Comparison of ENCODE assay signal across 8 mouse cellular contexts in the genomic region with DNA sequence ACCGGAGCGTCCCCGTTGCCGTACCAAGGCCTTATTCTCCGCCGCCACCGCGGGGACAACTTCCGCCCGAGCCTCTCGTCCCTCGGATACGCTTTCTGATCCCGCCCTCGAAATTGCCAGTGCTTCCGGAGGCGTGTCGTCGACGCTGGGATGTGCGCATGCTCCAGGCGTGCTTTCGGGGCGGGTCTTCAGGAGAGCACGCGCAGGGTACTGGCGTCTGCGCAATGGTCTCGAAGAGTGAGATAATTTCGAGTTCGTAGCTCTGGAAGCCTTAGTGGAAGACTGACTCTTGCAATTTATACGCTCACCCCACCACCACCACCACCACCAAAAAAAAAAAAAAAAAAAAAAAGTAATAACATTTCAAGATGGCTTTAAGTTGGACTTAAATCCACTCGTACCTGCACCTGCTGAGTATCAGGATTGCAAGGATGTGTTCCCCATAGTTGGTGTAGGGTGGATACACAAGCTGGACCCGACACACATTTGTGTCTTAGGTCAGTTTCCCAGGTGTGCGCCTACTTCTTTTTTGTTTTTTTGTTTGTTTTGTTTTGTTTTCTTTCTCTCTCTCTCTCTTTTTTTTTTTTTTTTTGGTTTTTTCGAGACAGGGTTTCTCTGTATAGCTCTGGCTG. TPM values are rescaled to one million over a fixed set of nuclear protein-coding genes. Genes with fewer than 3 reads are reported as not detected.
A peak's percentile ranks its signal among the peaks of the same experiment; 100 is the strongest.
DNase-seq lines count a peak whose midpoint lies in the region; ATAC-seq lines count a peak whose summit lies in the region.

A gene (minus strand): TSS at position 94 of the 632 bp plus-strand sequence.

- no peaks in the 10 kb centered on the region for H3K27me3 ChIP-seq in forebrain, embryonic 11.5 days (ENCODE audit: control insufficient read depth, insufficient read depth, low read length)
- no peaks in the 10 kb centered on the region for H3K27me3 ChIP-seq in heart, embryonic 16.5 days (ENCODE audit: control insufficient read depth, insufficient read depth, low read length)
- H3K27me3 ChIP-seq in liver, embryonic 15.5 days = no peaks in the 10 kb centered on the region
- no peaks in the 10 kb centered on the region for H3K27me3 ChIP-seq in neural tube, embryonic 12.5 days (replicated peaks)

- no peak within 1 kb of the TSS for H3K27ac ChIP-seq in forebrain, embryonic 11.5 days (ENCODE audit: low read depth, low read length)
- H3K27ac ChIP-seq in heart, embryonic 16.5 days (ENCODE audit: low read length) = peak within 1 kb of the TSS; percentile 81
- peak within 1 kb of the TSS; percentile 87 for H3K27ac ChIP-seq in liver, embryonic 15.5 days (replicated peaks)
- H3K27ac ChIP-seq in neural tube, embryonic 12.5 days = no peak within 1 kb of the TSS

- H3K9ac ChIP-seq in forebrain, embryonic 11.5 days (ENCODE audit: low read length) = peak within 1 kb of the TSS; percentile 86
- peak within 1 kb of the TSS; percentile 96 for H3K9ac ChIP-seq in heart, embryonic 16.5 days (ENCODE audit: low read length)
- H3K9ac ChIP-seq in liver, embryonic 15.5 days = peak within 1 kb of the TSS; percentile 90
- H3K9ac ChIP-seq in neural tube, embryonic 12.5 days = peak within 1 kb of the TSS; percentile 77

- peak; percentile 91 for ATAC-seq in forebrain, embryonic 11.5 days (replicated peaks; ENCODE audit: low FRiP score)
- peak; percentile 97 for ATAC-seq in heart, embryonic 16.5 days (replicated peaks; ENCODE audit: extremely low read depth, insufficient read depth, low FRiP score)
- peak; percentile 93 for ATAC-seq in liver, embryonic 15.5 days (ENCODE audit: insufficient read depth)
- peak; percentile 90 for ATAC-seq in neural tube, embryonic 12.5 days (ENCODE audit: low FRiP score, low read depth)

- H3K4me1 ChIP-seq in forebrain, embryonic 11.5 days (replicated peaks; ENCODE audit: control insufficient read depth, insufficient read depth, low read length) = peaks cover 9% of the 10 kb centered on the region; the same call in 1 of the 2 replicates
- peaks cover 19% of the 10 kb centered on the region for H3K4me1 ChIP-seq in heart, embryonic 16.5 days (ENCODE audit: control insufficient read depth, insufficient read depth, low read length)
- peaks cover 18% of the 10 kb centered on the region for H3K4me1 ChIP-seq in liver, embryonic 15.5 days (replicated peaks)
- H3K4me1 ChIP-seq in neural tube, embryonic 12.5 days = peaks cover 28% of the 10 kb centered on the region

- peak within 1 kb of the TSS; percentile 97 for H3K4me3 ChIP-seq in forebrain, embryonic 11.5 days (ENCODE audit: low read depth, low read length)
- H3K4me3 ChIP-seq in heart, embryonic 16.5 days (ENCODE audit: low read length) = peak within 1 kb of the TSS; percentile 96
- H3K4me3 ChIP-seq in liver, embryonic 15.5 days (replicated peaks) = peak within 1 kb of the TSS; percentile 91
- peak within 1 kb of the TSS; percentile 66 for H3K4me3 ChIP-seq in neural tube, embryonic 12.5 days

- H3K36me3 ChIP-seq in forebrain, embryonic 11.5 days (ENCODE audit: control insufficient read depth, insufficient read depth, low read length) = no peaks in the 10 kb centered on the region
- H3K36me3 ChIP-seq in heart, embryonic 16.5 days (ENCODE audit: control insufficient read depth, insufficient read depth) = peaks cover 3% of the 10 kb centered on the region; the same call in 1 of the 2 replicates
- peaks cover 10% of the 10 kb centered on the region for H3K36me3 ChIP-seq in liver, embryonic 15.5 days (replicated peaks)
- peaks cover under 1% of the 10 kb centered on the region; the same call in 1 of the 2 replicates for H3K36me3 ChIP-seq in neural tube, embryonic 12.5 days

- 5% methylated on average over 36 of the region's 36 CpGs for WGBS in forebrain, embryonic 11.5 days
- 7% methylated on average over 36 of the region's 36 CpGs for WGBS in heart, embryonic 16.5 days
- WGBS in liver, embryonic 15.5 days (ENCODE audit: insufficient replicate concordance) = 3% methylated on average over 36 of the region's 36 CpGs
- 6% methylated on average over 36 of the region's 36 CpGs for WGBS in neural tube, embryonic 12.5 days

- H3K9me3 ChIP-seq in forebrain, embryonic 11.5 days (ENCODE audit: control insufficient read depth, low read length) = no peaks in the 10 kb centered on the region
- no peaks in the 10 kb centered on the region for H3K9me3 ChIP-seq in heart, embryonic 16.5 days (replicated peaks; ENCODE audit: control insufficient read depth, low read length)
- no peaks in the 10 kb centered on the region for H3K9me3 ChIP-seq in liver, embryonic 15.5 days (replicated peaks)
- no peaks in the 10 kb centered on the region for H3K9me3 ChIP-seq in neural tube, embryonic 12.5 days

- H3K4me2 ChIP-seq in forebrain, embryonic 11.5 days (ENCODE audit: low read depth, low read length, severe bottlenecking) = peak within 1 kb of the TSS; percentile 83
- H3K4me2 ChIP-seq in heart, embryonic 16.5 days (ENCODE audit: low read depth, low read length) = peak within 1 kb of the TSS; percentile 72
- H3K4me2 ChIP-seq in liver, embryonic 15.5 days = peak within 1 kb of the TSS; percentile 71
- H3K4me2 ChIP-seq in neural tube, embryonic 12.5 days (replicated peaks) = peak within 1 kb of the TSS; percentile 88

- DNase-seq in CD8-positive naive resting alpha-beta T cell, adult 2 months (ENCODE audit: low read depth in 2 of 2, low spot score in 2 of 2) = peak; percentile 93 to 97
- peak; percentile 95 for DNase-seq in c-Kit-positive CD71-negative TER-119-negative erythroid progenitor cells, embryonic 14.5 days (ENCODE audit: low read depth)
- peak; percentile 97 for DNase-seq in forebrain, embryonic 11.5 days (ENCODE audit: low spot score)
- peak; percentile 96 for DNase-seq in kidney, postnatal 36 days
- DNase-seq in telencephalon, adult 2 months (ENCODE audit: low read depth, low spot score) = peak; percentile 94

RNA-seq across cellular contexts. Expression of the gene that starts here (rescaled TPM):
- 21.0 and 23.7 TPM in 2 replicates for polyA plus RNA-seq in forebrain, embryonic 11.5 days (2014; fragmentation: Nextera tagmentation; extraction: Ambion mirVana)
- polyA plus RNA-seq in heart, embryonic 16.5 days (2015; fragmentation: Nextera tagmentation; extraction: Ambion mirVana) = 13.3 and 15.5 TPM in 2 replicates
- 5.5 and 6.3 TPM in 2 replicates for polyA plus RNA-seq in liver, embryonic 15.5 days (2015; fragmentation: Nextera tagmentation; extraction: Ambion mirVana)
- 23.0 and 23.5 TPM in 2 replicates for polyA plus RNA-seq in neural tube, embryonic 12.5 days (2016; fragmentation: Nextera tagmentation; extraction: Ambion mirVana)

Comparison
In these comparisons a context has a peak if more than half of its experiments do, and no peak if none do; other contexts are left out.
1. H3K27ac ChIP-seq: peak in heart, embryonic 16.5 days (single experiment) and liver, embryonic 15.5 days (single experiment); none in forebrain, embryonic 11.5 days (single experiment) and neural tube, embryonic 12.5 days (single experiment).
2. Peak in every context shown above with its lines, with median percentiles within 50 percentile points of each other: DNase-seq, ATAC-seq, H3K4me2 ChIP-seq, H3K4me3 ChIP-seq and H3K9ac ChIP-seq.